Mouse (Mus musculus) small intestine, adult 2 months (tissue): ENCODE measurements around the gene Rbm34.

Experiments
- CTCF ChIP-seq: fragments of 200-500 bp; IDR thresholded peaks from 2 replicates; pipeline ENCODE4 v1.5.1; 2012; ENCODE audit warnings: low read depth, mild to moderate bottlenecking, control low read depth, inconsistent platforms, low read length, moderate library complexity, mixed read lengths; ENCODE audit not compliant: insufficient replicate concordance, insufficient read length; ENCODE audit errors: extremely low read depth
- POLR2A ChIP-seq: fragments of 200-500 bp; IDR thresholded peaks from 2 replicates; pipeline ENCODE4 v1.6.1; 2012; ENCODE audit warnings: low read depth, mild to moderate bottlenecking, control low read depth, inconsistent platforms, low read length, moderate library complexity

DNA sequence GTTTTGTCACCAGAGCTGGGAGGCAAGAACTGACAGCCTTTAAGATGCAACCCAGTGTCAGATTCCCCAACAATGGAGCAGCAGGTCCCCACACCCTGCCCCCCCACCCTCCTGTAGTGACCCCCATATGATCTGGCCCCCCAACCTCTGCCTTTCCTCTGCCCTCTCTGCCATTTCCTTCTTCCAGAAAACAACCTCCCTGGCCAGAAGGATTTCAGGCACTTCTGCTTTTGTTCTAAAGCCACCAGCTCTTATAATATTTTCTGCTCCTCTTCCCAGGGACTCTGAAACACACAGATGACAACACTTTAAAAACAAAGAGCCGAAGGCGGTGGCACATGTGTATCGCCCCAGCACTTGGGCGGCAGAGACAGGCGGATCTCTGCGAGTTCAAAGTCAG lies 50.5 kb downstream of the Rbm34 start:
- no peak for TF ChIP-seq CTCF
- TF ChIP-seq POLR2A = no peak
